ENCODE assay signal across 11 mouse cellular contexts in the genomic region with DNA sequence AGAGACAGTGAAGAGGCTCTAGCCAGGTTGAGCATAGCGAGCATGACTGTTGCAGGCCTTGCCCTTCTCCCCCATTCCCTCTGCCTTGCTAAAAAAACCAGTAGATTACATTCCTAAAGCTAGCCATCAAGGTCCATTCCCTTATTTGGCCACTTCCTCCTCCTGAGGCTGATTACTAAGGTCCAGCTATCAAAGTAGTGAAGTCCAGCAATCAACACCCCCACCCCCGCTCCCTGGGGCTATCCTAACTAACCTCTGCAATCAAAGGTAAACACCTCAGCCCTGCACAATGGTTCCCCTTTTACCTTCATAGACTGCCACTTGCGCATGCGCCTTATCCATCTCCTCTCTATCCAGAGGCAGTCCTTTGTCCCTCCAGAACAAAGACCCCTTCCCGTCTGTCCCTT.
DNase-seq lines count a peak whose midpoint lies in the region; ATAC-seq lines count a peak whose summit lies in the region.
"Had no signal": no experiment of that assay in that cellular context is flagged by ENCODE, and none has a peak within 500 bp of the region (broad histone marks: within the 10 kb centered on the region; RNA-seq: fewer than 3 reads in every experiment).

No protein-coding gene starts in this region.

- WGBS in kidney, embryonic 14.5 days = 45% methylated on average over 5 of the region's 5 CpGs

- H3K27ac ChIP-seq in kidney, embryonic 14.5 days (ENCODE audit: low read depth, low read length) = no peak overlapping the region

- no peak overlapping the region for H3K4me2 ChIP-seq in kidney, embryonic 14.5 days (replicated peaks; ENCODE audit: low read depth, low read length)

- peak; percentile 8 for DNase-seq in heart, postnatal 4 days
- no peak for DNase-seq in heart, adult 8-10 months (ENCODE audit: low spot score)
- DNase-seq in 3T3-L1 (ENCODE audit: low read depth, low spot score) (peak; percentile 29), MN1 (ENCODE audit: low spot score) (no peak)
- DNase-seq in adrenal gland, adult 18-20 months (ENCODE audit: low spot score in 2 of 2) = peak; percentile 20 to 22
- no peak for DNase-seq in left cerebral cortex, adult 8-10 months (ENCODE audit: low spot score in 2 of 2)
- DNase-seq: right cerebral cortex, postnatal 25 days; thymus, postnatal 36 days had no signal

- H3K9ac ChIP-seq in kidney, embryonic 14.5 days (ENCODE audit: low read depth, low read length) = no peak overlapping the region

- ATAC-seq in kidney, embryonic 14.5 days (ENCODE audit: low FRiP score, low TSS enrichment) = 0 out of 2 replicates have a peak, but pooled peaks have one; percentile 32
- no peak for ATAC-seq in erythroblast, adult 5-6 weeks (replicated peaks; ENCODE audit: low FRiP score, poor library complexity, severe bottlenecking)

- no peak overlapping the region for H3K4me3 ChIP-seq in kidney, embryonic 14.5 days (ENCODE audit: low read length)
- H3K4me3 ChIP-seq: megakaryocyte, embryonic 14.5 days had no signal

- no peaks in the 10 kb centered on the region; the same call in 1 of the 2 replicates for H3K4me1 ChIP-seq in kidney, embryonic 14.5 days (ENCODE audit: control insufficient read depth, insufficient read depth, low read length)
- H3K4me1 ChIP-seq: megakaryocyte, embryonic 14.5 days had no signal

- no peaks in the 10 kb centered on the region for H3K36me3 ChIP-seq in kidney, embryonic 14.5 days (ENCODE audit: control insufficient read depth, insufficient read depth, low read length)

- no peaks in the 10 kb centered on the region for H3K9me3 ChIP-seq in kidney, embryonic 14.5 days (ENCODE audit: control insufficient read depth, low read length)
- H3K9me3 ChIP-seq: megakaryocyte, embryonic 14.5 days had no signal

- no peaks in the 10 kb centered on the region for H3K27me3 ChIP-seq in kidney, embryonic 14.5 days (ENCODE audit: control insufficient read depth, insufficient read depth, low read length)

Comparison
In these comparisons a context has a peak if more than half of its experiments do, and no peak if none do; other contexts are left out.
1. DNase-seq: peak in heart, postnatal 4 days (single experiment), 3T3-L1 (single experiment) and adrenal gland, adult 18-20 months (2 of 2); none in heart, adult 8-10 months (single experiment), left cerebral cortex, adult 8-10 months (0 of 2) and MN1 (single experiment).